Mouse (Mus musculus): ENCODE data around the gene Smarcad1.
"Not testable (repeated sequence)": the region's sequence is repeated elsewhere in the genome, so short reads cannot be mapped to it uniquely, and the experiment has no call there.

Smarcad1 gene

DNA sequence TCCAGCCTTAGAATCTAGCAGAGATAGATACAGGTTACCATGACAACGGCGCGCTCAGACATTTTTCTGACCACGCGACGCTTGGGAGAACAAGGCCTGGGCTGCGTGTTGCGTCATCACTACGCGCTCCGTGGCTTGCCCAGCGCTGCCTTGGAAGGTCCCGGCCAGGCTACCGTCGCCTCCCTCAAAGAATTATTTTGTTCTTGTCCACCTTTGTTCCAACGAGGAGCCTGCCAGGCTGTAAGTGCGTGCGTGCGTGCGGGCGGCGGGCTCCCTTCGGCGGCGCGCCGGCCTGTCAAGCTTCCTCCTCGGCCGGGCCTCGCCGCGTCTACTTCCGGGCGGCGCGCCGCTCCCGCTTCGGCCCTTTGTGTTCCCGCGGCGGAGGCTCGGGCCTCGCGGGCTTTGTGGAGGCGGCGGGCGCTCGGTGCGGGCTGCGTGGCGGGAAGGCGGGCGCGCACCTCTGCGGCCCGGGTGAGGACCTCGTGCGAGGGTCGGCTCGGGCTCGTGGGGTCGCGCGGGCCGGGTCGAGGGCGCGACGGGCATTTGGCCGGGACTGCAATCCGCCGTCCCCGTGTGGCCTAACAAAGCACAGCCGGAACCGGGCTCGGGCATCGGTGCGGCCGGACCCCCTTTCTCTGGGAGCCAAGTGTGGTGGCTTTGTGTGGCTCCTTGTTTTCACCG lies at the start of gene Smarcad1:
Gene Smarcad1 (plus strand): TSS at position 93 of the 681 bp plus-strand sequence.
- DNase-seq: peak; percentile 96

DNA sequence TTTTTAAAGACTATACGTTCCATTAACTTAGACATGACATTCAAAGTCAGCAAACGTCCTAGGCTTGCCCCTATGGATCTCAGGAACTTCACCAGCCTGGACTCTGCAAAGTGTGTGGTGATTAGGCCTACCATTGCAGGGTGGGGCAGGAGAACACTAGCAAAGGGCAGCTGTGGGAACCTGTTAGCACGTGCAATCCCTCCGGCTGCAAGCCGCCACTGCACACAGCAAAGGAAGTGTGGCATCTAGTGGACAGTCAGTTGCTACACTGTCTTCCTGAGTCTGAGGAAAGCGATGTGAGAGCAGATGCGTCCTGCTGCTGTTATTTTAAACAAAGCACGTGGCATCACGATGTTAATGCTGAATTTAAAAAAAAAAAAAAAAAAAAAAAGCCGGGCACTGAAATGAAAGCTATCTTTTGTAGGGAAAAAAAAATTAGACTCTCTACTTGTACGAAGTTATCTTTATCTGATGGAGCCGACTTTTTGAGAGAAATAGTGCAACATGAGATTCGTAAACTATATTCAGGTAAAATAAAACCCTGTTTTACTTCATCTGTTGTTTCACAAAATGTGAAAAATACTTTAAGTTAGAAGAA lies 45.5 kb upstream of the Smarcad1 start:
- peak in 1 of 2 experiments; percentile 2 for DNase-seq

DNA sequence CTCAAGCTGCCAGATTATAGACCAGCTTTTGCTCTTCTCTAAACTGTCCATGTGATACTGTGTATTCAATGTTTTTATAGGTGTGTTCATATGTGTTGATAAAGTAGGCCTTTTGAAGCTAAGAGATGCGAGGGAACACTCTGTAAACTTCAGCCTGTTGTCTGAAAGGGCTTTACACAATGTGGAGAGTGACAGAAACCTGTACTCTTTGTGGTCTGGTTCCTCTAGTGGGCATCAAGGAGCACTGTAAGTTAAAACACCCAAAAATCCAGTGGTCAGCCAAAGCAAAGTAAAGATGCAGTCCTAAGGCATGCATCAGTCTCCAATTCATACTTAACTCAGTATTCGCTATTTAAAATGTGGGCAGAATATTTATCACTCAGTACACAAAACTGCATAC lies 44.6 kb upstream of the Smarcad1 start:
- DNase-seq: no peak

DNA sequence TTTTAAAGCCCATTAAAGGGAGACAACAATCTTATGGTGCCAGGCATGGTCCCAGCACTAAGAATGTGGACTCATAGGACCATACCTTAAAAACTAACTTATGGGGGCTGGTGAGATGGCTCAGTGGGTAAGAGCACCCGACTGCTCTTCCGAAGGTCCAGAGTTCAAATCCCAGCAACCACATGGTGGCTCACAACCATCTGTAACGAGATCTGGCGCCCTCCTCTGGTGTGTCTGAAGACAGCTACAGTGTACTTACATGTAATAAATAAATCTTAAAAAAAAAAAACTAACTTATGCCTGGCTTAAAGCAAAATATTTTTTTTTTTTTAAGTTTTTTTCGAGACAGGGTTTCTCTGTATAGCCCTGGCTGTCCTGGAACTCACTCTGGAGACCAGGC lies 41.6 kb upstream of the Smarcad1 start:
- DNase-seq: peak; percentile 13 to 39

DNA sequence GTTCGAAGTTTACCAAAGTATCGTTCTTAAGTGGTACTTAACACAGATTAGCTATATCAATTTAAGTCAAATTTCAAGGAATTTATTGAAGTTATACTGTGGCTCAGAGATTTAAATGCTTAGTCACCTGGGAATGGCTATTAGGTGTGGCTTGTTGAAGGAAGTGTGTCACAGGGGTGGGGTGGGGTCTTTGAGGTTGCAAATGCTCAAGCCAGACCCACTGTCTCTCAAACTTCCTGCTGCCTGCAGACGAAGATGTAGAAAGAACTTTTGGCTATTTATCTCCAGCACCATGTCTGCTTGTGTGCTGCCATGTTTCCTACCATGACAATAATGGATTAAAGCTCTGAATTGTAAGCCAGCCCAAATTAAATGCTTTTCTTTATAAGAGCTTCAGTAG lies 40.2 kb upstream of the Smarcad1 start:
- DNase-seq: no peak

DNA sequence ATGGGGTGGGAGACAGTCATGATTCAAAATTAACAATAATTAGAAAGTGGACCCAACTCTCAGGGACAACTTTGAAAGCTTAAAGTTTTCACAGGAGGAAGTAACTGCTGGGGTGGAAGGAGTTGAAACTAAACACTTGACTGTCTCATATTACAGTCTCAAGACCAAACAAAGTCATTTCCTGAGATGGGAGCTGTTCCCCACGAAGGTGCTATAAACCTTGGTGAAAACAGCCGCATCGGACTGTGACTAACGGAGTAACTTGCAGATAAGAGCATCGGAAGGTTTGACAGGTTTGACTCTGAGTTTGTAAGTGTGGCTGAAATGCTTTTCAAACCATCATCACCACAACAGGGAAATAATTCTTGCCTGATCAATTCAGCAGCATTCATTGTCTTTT lies 33.5 kb upstream of the Smarcad1 start:
- no peak for DNase-seq

DNA sequence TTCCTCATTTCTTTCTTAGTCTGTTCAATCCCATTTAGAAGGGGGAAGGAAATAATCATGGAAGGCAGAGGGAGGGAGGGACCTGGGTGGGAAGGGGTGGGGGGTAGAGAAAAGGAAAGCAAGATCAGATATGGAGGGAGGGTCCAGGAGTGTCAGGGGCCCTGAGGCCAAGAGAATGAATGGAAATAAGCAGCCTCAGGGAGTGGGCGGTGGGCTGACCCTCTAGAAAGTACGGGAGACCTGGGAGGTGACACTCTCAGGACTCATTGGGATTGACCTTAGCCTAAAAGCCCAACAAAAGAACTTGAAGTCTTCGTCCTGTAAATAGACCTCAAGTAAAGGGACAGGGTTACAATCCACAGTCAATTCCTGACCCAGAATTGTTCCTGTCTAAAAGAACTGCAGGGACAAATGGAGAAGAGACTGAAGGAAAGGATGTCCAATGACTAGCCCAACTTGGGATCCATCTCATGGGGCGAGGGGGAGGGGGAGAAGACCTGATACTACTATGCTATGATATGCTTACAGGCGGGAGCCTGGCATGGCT lies 30.9 kb upstream of the Smarcad1 start:
- DNase-seq: no peak

DNA sequence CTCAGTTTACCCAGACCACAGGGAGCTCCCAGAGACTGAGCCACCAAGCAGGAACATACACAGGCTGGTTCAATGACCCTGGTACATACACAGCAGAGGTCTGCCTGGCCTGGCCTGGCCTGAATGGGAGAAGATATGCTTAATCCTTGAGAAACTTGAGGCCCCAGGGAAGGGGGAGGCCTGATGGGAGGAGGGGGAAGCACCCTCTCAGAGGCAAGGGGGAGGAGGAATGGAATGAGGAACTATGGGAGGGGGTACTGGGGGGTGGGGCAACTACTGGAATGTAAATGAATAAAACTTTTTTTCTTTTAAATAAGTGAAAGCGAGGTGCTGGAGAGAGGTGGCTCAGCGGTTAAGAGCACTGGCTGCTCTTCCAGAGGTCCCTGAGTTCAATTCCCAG lies 30.2 kb upstream of the Smarcad1 start:
- DNase-seq: no peak

DNA sequence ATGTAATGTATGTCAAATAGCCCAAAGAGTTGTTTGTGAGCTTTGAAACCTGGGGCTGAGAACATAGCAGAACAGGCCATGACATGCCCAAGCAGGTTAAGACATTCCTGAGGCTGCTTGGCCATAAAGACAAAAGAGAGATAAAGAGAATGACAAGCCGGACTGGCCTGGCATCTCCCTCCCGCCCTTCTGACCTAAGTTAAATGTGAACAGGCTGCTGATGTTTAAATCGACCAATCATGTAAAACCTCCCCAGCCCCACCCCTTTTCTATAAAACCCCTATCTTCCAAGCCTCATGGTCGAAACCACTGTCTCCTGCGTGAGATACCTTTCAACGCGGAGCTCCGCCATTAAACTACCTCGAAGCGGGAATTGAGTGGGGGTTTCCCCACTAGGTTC lies 24.8 kb upstream of the Smarcad1 start:
- DNase-seq: no peak

DNA sequence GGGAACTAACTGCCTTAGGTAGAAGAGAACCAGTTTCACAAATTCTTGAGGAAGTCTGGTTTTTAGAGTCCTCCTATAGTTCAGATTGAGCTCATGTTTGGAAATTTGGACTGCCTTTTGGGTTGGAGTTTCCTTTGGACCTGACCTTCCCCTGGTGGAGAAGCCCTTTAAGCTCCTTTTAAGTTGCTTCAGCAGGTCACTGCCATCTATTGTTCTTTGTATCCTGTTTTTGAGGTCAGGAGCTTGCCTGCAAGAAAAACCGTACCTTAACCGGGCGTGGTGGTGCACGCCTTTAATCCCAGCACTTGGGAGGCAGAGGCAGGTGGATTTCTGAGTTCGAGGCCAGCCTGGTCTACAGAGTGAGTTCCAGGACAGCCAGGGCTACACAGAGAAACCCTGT lies 23.4 kb upstream of the Smarcad1 start:
- not testable (repeated sequence) for DNase-seq

DNA sequence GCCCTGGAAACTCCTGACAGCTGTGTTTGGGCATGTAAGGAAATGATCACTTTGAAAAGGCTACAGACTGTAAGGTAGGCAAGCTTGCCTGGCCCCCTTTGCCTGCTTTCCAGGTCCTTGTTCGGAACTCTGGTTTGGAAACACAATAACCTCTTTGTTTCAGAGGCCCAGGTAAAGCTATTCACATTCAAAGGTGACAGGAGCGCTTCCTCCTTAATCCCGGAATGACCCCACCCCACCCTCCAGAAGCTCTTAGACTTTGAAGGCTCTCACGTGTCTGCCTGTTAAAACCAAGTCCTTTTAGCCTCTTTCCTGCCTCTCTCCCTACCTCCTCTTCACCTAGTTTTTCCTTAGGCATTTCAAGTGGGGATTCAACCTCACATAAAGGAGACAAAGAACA lies 20.5 kb upstream of the Smarcad1 start:
- no peak for DNase-seq

DNA sequence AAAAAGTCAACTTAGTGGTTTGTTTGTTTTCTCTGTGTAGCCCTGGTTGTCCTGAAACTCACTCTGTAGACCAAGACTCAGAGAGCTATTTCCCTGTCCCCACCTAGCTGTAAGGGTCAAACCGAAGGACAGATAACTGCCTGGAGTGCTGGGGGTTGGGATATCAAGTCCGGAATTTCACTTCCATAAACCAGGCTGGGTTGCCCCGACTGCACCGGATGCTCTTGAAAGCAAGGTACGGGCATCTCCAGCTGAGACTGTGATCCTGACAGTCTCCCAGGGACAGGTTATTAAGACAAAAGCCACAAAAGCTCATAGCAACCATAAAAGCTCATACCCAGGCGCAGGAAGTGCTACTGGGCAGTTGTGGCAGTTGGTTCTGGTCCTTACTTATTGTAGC lies 19.3 kb upstream of the Smarcad1 start:
- no peak for DNase-seq

DNA sequence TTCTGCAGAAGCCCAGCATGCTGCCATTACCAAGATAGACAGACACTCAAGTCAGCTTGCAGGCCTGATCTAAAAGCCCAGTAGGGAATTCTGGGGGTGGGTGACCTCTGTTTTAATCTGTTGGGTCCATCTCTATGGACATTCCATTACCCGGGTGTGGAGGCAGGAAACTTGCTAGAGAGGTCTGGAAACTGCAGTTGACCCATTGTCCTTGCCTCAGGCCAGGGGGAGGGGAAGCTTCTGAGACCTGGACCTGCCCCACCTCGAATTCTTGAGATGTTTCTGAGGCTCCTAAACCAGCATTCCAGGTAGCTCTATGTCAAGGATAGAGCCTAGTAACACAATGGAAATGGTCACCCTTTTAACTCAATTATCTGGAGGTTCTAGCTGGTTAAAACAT lies 17.7 kb upstream of the Smarcad1 start:
- peak in 1 of 2 experiments; percentile 10 for DNase-seq

DNA sequence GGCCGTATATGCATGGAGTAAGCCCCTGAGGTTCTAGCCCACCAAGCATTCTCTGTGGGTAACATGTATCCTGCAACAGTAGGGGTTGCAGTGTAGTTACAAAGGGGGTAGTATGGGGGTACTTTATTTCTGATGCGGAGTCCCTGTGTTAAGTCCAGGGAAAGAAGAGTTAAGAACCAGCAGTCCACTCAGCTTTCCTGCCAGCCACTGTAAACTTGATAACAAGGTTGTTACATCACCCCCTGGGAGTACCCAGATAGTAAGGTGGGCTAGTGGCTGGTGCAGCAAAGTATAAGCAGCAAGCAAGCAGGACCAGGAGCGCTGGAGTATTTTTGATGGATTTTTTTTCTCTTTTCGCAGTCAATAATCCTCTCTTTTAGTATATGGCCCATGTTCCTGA lies 17.3 kb upstream of the Smarcad1 start:
- DNase-seq: no peak

DNA sequence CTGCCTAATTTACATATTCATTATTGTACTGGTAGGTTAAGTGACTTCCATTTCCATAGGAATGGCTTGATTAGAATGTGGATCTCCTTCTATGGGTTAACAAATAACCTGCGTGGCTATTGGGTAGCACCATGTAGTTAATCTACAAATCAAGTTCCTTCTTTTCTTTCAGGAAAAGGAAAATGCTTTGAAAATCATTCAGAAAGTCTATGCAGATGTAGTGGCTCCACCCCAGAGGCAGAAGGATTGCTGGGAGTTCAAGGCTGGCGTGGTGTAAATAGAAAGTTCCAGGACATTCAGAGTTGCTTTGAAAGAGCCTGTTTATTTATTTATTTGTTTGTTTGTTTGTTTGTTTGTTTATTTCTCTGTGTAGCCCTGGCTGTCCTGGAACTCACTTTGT lies 7.7 kb upstream of the Smarcad1 start:
- DNase-seq: no peak

DNA sequence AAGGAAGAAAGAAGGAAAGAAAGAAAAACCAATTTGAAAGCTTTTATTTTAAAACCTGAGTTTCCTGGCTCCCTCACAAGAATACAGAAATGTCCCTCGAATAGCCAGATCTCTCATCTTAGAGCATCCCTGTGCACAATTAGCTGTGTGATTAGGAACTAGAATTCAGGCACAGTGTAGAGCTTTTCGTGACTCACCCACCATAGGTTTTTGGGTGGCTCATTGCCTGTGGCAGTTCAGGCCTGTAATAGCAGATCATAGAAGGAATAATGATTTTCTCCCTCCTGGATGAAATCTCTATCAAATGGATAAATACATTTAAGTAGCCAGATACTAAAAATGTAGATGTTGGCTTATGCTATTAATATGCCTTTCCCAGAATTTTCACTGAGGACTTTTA lies 6.9 kb upstream of the Smarcad1 start:
- no peak for DNase-seq

DNA sequence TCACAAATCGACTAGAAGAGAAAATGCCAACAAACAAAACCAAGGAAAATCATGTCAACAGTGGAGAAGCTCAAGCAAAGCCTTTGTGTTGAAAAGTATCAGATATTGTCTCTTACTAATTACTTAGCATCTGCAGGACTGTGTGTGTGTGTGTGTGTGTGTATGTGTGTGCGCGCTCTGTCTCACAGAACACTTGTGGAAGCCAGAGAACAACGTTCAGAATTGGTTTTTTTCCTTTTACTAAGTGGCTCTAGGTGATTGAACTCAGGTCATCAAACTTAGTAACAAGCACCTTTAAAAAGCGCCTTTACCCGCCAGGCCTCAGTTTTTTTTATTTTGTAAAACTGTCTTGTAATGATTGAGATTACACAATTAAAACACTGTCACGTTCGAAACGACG lies 451 bp upstream of the Smarcad1 start:
- no peak for DNase-seq

DNA sequence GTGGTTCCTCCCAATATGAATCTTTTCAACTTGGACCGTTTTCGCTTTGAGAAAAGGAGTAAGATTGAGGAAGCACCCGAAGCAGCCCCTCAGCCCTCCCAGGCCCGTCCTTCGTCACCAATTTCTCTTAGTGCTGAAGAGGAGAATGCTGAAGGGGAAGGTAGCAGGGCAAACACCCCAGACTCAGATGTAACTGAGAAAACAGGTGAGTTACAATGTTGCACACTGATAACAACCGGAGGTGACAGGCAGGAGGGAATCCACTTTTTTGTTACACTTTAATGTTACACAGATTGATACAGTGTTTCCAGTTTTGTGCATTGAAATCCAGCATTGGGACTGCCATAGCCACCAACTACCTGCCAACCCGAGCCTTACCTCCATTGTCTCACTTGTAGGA lies 858 bp downstream of the Smarcad1 start:
- DNase-seq: no peak

DNA sequence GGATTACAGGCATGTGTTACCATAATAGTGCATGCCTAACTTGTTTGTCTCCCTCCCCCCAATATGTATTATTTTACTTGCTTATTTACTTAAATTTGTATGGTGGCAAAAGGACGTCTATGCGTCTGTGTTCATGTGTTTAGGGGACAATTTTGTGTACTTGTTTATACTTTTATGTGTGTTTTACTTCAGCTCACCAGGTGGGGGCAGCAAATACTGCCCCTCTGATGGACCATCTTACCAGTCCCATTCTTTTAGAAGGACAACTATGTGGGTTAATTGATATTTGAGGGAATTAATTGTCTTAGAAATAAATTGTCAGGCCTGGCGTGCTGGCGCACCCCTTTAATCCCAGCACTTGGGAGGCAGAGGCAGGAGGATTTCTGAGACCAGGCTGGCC lies 6.7 kb downstream of the Smarcad1 start:
- DNase-seq: no peak

DNA sequence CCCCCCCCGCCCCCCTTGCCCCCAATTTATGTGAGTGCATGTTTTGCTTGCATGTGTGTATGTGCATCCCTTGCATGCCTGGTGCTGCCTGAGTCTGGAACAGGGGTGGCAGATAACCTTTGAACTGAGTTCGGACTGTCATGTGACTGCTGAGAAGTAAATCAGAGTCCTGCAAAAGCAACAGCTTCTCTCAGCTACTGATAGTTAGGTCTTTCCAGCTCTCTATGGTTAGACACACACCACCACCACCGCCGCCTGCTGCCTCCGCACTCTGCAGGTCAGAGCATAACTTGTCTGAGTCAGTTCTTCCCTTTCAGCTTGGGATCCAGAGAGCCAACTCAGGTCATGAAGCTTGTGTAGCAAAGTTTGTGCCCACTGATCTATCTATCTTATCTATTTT lies 14.2 kb downstream of the Smarcad1 start:
- DNase-seq: peak in 1 of 2 experiments; percentile 4

DNA sequence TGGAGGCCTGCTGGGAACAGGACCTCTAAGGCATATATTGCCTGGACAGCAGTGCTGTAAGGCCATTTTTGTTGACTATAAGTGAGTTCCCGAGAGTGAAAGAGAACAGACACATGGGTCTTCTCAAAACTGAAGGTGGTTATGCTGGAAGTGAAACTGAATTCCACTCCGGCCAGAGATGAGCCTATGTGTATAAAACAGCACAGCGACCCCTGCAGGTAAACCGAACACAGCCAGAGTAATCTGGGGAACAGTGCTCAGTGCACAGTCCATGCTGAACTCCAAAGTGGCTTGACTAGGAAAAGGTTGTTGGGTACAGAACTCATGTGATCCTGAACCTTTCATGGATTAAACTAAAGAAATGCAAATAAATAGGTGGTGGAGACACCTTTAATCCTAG lies 14.8 kb downstream of the Smarcad1 start:
- DNase-seq: peak in 1 of 2 experiments; percentile 8

DNA sequence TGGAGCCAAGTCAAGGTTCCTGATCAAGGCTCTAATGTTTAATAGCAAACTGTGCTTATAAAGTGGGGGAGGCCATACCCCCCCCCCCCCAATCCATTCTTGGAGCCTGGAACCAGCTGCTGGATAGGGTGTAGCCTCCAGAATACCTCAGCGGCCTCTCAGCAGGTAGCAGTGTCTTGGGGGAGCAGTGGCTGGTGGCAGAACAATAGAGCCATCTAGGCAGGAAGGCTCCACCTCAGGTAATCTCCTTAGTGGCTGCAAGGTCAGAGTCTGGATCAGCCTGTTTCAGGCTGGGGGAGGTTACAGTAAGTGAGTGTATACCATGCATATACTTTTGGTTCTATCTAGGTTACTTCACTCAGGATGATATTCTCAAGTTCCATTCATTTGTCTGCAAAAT lies 18.7 kb downstream of the Smarcad1 start:
- DNase-seq: no peak

DNA sequence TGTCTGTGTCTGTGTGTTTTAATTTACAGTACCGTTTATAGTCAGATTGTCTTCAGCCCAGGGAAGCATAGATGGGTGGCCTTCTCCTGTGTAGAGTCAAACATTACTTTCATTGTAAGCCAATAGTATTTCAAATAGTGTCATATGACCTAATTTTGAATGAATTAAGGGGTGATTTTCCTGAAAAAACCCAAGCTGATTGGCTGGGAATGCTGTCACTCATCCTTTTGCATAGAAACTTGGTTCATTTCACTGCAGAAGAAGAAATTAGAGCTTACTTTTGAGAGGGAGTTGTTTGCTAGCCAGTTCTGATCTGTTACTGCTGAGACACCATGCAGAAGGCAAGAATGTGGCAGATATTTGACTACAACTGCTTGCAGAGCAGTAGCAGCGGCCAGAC lies 32.8 kb downstream of the Smarcad1 start:
- DNase-seq: peak in 1 of 2 experiments; percentile 4

DNA sequence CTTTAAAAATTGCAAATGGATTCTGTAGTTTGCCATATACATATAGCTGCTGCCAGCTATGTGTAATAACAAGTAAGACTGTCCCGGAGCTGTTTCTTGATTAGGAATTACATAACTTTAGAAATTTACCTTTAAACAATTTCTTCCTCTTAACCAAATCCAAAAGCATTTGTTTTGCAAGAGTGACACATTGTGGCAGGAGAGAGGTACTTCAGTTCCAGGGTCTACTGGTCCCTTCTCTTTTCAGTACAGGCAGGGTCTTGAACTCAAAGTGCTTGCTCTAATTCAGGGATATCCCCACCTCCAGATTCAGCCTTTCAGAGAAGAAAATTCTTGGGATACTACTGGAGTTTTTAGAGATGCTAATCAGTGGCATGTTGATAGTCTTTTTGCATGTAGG lies 36.8 kb downstream of the Smarcad1 start:
- DNase-seq: no peak

DNA sequence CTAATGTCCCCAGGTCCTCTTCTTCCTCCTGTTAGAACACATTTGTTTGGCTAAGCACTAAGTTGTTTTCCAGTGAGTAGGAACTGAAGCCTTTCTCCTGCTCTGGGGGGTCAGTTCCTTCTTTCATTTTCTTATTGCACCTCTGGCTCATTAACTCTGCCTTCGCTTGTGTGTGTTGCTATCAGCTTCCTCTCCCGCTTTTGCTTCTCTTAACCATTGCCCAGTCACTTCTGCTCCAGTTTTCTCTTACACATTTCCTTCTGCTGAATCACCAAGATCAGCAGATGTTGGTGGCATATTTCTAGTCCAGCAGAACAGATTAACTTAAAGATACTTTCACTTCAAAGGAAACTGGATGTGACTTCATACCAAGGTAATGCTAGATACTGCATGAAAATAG lies 72.5 kb downstream of the Smarcad1 start:
- DNase-seq: no peak

Measured in kidney, postnatal 25 days (tissue).